Mouse (Mus musculus): ENCODE data around the gene Neurl2.

DNA sequence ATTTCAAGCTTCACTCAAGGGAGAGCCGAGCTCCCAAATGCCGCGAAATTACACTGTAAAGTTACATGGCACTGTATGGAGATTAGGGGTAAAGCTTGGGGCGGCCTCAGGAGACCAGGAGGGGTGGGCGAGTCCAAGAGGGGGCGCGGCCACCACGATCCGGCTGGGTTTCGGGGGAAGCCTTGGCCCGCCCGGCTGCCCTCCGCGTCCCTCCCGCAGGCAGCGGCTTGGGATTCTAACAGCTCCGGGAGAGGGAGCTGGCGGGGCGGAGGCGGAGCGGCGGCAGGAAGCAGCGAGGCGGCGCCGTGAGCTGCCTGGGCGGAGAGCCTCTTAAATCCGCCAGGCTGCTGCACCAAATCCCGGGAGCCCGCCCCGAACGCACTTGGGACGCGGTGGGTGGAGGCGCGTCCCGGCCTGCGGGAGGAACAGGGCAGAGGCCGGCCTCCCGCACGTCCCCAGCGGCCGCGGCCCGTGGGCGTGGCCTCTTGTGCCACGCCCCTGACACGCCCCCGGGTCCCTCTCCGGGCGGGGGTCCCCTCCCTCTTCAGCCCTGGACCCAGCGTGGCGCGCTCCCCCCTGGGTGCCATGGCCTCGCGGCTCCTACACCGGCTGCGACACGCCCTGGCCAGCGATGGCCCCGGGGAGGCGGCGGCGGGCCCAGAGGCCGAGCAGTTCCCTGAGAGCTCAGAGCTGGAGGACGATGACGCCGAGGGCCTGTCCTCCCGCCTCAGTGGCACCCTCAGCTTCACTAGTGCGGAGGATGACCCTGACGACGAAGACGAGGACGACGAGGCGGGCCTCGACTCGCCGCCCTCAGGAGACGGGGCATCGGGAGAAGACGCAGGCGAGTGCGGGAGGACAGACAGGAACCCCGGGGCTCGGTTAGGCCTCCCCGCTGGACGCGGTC, 47.5 kb downstream of the Neurl2 start, which contains the start of gene Snx21:
- TF ChIP-seq CHD2 (IDR thresholded peaks at IDR 0.05; ENCODE audit: low read depth, low read length) (no peak), ZNF384 (IDR thresholded peaks at IDR 0.05; ENCODE audit: low read depth, low read length) (no peak), ZC3H11A (IDR thresholded peaks at IDR 0.05; ENCODE audit: borderline replicate concordance, low read depth, low read length) (no peak)

Data from ES-E14 (cell line).